Mouse (Mus musculus) erythroid progenitor cell, adult 5-6 weeks (primary cell): ENCODE data around the gene Gmfg. TPM values are rescaled to one million over a fixed set of nuclear protein-coding genes. Genes with fewer than 3 reads are reported as not detected.
A peak's percentile ranks its signal among the peaks of the same experiment; 100 is the strongest.

Source experiments
- ATAC-seq: replicated peaks from 2 replicates; pipeline ENCODE4 v1.8.0; 2016; ENCODE audit warnings: moderate number of reproducible peaks, mild to moderate bottlenecking, moderate TSS enrichment, inconsistent platforms; ENCODE audit not compliant: poor library complexity, low FRiP score, severe bottlenecking
- total RNA-seq, 2 experiments: library from RNA; stranded (forward) in 1 of 2; stranded (reverse) in 1 of 2; fragments of 150-400 nt in 1 of 2; fragments of 186-747, 209-891 nt in 1 of 2; gene quantifications; 2 replicates each; pipeline versions ENCODE4 v1.2.3 to v1.2.4; 2015 to 2017; ENCODE audit warnings: low replicate concordance in 2 of 2

Gmfg gene
- total RNA-seq (2015; ENCODE audit: low replicate concordance) (79.3 and 117 TPM in 2 replicates), total RNA-seq (2017; ENCODE audit: low replicate concordance) (55.6 and 119 TPM in 2 replicates)

DNA sequence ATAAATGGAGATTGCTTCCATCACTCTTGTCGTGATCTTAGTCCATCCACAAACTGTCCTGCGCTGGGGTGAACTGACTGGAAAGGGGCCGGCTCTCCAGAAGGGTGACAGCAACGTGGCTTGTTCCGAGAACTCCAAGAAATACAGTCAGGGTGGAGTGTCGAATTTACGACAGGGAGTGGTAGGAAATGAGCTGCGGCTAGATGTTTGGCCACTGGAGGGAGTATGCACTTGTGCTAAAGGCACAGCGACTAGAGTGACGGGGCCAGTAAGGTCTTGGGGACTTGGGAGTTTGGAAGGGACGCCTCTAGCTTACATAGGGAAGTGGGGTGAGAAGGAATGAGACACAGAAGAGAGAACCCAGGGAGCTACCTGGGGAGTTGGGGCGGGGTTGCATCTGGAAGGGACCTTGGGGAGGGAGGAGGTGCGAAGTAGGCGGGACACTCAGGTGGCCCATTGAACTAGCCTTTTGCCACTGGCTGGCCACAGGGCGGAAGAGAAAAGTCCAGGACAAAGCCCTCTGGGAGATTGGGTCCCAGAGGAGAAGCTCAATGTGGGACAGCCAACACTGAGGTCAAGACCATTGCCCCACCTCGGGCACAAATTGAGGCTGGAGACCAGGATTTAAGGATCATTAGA, at the start of gene Gmfg:
Gmfg (plus strand) TSS at position 516 of the 639 bp plus-strand sequence.
- ATAC-seq = peak; percentile 76

DNA sequence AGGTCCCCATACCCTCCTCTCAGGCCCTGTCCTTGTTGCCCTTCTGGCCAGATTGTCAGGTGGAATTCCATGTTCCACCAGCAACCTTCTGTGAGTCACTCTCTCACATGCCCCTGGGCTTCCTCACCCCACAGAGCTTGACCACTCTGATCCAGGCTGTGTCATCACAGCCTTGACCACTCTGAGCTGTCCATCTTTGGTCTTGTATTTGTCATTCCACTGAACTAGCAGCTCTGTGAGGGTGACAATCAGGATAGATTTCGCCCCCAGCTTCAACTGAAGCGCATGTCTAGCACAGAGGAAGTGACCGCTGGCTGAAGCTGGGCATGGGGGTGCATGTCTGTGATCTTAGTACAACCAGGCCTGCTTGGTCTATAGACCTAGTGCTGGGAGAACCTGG, 46.9 kb upstream of the Gmfg start:
- no peak for ATAC-seq

DNA sequence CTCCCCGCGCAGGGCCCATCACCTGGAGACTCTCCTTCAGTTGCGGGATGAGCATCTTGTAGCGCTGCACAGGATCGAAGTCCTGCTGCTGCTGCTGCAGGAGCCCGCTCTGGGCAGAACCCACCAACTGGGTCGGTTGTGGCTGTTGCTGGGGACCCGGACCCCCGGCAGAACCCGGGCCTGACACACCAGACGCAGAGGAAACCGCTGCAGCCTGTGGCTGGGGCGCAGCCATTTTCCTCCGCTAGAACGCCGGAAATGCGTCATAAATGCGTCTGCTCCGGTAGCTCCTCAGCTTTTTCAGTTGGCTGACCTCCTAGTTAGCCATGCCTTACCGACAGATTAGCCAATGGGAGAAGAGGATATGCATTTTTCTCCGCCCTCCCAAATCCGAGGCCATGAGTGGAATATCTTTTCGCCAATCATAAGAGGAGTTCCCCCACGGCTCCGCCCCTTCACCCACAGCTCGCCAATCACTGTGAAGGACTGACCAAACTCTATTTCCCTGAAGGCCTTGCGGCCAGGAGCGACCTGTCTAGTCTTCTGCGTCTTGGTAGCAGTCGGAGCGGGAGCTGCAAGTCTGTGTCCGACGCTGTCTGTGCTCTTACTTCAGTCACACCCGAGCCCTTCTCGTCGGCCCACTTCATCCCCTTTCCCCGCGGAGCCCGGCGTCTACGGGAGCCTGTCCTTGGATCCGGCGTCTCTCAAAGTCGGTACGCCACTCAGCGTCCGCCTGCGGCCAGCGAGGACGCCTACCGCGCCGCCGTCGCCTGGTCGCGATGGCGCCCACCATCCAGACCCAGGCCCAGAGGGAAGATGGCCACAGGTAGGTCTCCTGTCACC, 44.6 kb upstream of the Gmfg start, which contains the start of the genes Med29 and Paf1:
Med29 (minus strand) TSS at position 280 of the 843 bp plus-strand sequence.
Paf1 (plus strand) TSS at position 523 of the 843 bp plus-strand sequence.
- peak; percentile 99 for ATAC-seq

DNA sequence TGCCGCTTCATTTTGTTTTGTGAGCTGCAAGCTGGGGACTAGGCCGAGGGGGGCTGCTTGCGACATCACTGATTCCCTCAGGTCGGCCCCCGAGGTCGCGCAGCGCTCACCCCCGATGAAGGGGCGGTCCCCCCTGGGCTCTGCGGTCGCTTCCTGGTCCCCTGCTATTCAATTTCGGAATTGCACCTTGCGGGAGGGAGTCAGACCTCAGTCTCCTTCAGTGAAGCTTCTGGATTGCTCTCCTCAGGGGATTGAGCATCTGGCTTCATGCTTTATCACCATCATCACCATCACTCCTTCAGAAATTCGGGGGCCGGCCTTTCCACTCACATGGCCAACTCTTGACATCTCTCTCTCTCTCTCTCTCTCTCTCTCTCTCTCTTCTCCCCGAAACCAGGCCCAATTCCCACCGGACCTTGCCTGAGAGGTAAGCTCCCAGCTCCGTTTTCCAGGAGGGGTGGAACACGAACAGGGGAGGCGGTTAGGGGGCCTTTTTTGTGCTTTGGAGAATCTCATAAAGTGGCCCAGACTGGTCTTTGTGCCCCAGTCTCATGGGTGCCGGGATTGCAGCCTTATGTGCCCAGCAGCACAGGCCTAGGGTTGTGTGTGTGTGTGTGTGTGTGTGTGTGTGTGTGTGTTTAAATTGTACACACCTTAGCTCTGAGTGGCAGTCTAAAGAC, 43.8 kb upstream of the Gmfg start:
- ATAC-seq = no peak

DNA sequence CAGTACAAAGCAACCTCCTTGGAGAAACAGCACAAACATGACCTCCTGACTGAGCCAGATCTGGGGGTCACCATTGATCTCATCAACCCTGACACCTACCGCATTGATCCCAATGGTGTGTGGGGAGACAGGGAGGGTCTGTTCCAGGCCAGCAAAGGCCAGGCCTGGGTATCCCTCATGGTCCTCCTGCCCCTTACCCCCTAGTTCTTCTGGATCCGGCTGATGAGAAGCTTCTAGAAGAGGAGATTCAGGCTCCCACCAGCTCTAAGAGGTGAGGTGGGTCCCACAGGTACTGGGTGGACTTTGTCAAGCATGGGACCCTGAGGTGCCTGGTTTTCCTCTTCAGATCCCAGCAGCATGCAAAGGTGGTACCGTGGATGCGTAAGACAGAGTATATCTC, 41.8 kb upstream of the Gmfg start:
- no peak for ATAC-seq

DNA sequence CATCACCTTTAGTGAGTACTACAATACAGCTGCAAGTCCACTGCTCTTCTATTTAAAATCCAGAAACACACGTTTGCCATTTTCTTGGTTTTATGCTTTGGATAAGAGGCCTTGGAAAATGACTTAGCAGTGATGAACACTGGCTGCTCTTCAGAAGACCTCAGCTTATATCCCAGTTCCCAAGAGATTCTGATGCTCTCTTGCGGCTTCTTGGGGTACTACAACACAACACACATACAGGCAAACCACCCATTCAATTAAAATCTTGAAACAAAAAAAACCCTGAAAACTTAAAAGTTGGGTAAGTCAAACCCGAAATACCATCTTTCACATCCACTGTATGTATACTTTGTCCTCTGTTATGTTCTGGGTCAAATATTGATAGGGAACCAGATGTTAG, 39.2 kb upstream of the Gmfg start:
- no peak for ATAC-seq

DNA sequence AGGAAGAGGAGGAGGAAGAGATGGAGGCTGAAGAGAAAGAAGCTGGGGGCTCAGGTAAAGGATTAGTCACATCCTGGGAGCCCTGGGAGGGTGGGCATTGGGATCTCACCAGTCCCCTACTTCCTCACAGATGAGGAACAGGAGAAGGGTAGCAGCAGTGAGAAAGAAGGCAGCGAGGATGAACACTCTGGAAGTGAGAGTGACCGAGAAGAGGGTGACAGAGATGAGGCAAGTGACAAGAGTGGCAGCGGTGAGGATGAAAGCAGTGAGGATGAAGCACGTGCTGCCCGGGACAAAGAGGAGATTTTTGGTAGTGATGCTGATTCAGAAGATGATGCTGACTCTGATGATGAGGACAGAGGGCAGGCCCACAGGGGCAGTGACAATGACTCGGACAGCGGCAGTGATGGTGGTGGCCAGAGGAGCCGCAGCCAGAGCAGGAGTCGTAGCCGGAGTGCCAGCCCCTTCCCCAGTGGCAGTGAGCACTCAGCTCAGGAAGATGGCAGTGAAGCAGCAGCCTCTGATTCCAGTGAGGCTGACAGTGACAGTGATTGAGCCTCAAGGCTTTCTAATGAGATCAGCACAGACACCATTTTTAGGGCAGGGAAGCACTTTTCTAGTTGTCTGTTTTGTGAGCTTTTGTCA, 38.4 kb upstream of the Gmfg start:
- ATAC-seq = no peak

DNA sequence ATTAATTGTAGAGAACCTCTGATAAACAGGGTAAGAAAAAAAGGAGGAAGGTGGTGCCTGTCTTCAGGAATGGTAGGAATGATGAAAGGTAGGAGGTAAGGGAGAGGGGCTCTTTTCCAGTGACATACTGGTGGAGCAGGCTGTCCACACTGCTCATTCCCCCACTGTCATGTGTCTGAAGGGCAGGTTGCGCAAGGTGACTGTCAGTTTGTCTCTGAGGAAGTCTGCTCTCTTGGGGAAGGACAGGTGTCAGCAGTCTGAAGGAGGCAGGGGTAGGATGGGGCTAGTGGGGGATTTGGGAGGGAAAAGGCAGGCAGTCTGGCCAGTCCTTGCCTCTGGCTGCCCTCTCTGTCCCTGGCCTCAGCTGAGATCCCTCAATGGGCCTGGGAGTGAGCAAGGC, 36.2 kb upstream of the Gmfg start:
- no peak for ATAC-seq

DNA sequence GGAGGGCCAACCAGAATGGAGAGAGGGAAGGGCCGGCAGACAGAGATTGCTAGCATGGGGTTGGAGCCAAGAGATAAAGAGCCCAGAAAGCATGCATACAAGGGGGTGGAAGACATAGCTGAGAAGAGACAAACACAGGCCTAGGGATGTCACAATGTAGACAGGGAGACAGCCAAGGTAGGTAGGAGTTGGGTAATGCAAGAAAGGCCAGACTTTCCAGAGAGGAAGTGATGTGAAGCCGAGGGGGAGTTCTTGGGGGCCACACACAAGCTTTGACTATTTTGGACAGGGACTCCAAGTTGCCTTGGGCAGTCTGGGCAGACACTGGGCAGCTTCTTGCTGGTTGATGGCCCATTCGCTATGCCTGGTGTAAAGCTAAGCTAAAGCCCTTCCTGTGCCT, 35.3 kb upstream of the Gmfg start:
- ATAC-seq = no peak

DNA sequence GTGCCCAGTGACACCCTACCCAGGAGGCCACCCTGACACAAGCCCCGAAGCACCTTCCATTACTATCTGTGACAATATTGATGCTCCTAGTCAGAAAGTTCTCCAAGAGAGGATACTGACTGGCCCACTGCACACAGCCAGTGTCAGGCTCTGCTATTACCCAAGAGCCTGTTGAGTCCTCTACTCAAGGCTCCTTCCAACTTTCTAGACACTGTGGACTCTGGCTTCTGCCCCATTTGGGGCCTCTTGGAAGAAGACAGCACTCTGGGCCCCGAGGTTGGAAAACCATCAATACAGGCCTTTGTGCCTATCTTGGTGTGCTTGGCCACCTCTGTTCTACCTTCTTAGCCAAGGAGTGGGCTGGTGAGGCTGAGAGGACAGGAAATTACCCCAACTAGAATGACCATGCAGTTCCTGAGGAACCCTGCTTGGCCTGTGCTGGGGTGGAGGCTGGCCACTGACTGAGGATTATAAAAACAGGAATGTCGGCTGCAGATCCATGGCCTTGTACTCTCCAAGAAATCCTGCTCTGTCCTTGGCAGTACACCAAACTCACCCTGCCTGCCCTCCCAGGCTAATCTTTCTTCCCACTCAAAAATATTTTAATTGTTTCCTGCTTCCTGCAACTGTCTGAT, 26.3 kb upstream of the Gmfg start:
- ATAC-seq = no peak

DNA sequence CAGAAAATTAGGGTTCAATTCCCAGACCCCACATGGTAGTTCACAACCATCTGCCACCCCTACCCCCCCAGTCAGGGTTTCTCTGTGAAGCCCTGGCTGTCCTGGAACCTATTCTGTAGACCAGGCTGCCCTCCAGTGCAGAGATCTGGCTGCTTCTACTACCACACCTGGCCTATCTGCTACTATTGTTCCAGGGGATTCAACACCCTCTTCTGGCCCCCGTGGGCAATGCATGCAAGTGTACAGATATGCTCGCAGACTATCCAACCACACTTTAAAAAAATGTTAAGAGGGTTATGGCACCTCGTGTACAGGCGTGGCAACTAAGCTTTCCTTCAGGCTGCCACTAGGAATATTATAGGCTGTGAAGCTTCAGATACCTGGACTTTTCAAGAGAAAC, 24.4 kb upstream of the Gmfg start:
- no peak for ATAC-seq

DNA sequence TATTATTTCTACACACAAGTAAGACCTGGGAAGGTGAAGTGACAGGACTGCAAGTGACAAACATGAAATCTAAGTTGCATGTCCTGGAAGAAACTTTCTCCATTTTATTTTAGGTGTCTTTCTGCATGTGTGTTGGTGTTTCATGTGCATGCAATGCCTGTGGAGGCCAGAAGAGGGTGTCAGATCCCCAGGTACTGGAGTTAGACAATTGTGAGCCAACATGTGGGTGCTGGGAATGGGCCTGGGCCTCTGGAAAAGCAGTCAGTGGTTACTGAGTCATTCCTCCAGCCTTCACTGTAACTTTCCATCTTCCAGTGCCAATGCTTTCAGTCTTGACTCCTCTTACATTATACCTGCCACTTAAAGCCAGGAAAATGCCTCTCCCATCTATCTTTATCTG, 19.9 kb upstream of the Gmfg start:
- ATAC-seq = no peak

DNA sequence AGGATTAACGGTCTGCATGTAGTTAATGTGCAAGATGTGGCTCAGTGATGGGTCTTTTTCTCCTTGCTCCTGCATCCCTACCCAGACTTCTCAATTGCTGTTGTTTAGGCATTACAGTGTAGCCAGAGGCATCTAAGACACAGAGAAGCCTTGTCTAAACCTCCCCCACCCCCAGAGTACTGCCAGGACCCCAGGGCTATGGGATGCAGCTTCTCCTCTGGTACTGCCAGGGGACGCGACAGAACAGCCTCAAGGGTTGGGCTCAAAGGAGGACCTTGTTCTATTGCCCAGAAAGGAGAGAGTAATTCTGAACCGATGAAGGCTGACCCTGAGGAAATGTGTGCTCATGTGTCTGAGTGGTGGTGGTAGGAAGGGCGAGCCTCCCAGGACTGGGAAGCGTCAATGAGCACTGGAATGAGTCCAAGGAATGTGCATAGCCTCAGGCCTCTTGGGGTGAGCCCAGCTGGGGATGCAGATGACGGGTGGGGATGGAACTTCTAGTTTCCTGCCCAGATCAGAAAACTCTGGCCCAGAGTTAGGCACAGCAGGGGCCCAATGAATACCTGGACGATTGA, 19.1 kb upstream of the Gmfg start:
- ATAC-seq = no peak

DNA sequence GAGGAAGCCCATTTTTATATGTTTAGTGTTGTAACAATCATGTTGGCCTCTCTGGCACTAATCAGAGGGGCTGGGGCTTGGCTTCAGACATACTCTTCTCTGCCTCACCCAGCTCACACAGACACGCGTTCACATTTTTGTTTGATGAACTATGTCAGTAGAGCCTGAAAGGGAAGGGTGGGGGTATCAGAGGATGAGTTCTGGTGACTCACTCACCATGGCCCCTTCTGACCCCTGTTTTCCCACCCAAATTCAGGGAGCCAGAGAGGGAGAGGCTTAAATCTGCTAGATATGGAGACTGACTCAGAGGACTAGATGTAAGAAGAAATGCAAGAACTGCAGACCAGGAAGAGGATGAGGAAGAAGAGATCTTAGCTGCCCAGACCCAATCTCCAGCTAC, 17.8 kb upstream of the Gmfg start:
- no peak for ATAC-seq

DNA sequence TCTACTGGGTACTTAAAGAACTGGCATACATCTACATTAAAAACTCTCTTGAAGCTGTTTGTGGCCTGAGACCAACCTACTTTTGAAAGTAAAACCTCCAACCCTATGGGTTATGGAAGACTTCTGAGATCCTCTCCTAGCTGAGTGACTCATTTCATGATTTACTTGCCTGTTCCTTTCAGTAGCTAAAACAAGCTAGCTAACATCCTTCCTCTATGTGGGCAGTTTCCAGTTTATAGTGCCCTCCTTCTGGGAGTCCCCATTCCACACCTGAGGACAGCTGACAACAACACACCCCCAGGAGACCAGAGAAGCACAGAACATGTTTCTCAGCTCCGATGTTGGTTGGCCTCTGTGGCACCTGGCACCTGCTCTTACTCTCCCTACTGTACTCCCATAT, 14.2 kb upstream of the Gmfg start:
- ATAC-seq = no peak

DNA sequence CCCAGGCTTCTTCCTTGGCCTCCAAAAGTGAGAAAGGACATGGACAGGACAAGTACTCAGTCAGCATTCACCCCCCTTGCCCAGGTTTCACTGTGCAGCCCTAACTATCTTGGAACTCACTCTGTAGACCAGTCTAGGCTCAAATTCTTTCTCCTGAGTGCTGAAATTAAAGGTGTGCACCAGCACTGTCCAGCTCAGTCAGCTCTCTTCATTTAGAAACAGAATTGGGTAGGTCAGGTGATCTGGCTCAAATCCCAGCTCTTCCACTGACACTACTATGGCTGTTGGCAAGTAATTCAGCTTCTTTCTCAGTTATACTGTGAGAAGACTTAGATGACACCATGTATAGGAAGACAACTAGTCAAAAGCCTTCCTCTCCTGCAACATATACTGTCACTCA, 9.5 kb upstream of the Gmfg start:
- ATAC-seq = no peak

DNA sequence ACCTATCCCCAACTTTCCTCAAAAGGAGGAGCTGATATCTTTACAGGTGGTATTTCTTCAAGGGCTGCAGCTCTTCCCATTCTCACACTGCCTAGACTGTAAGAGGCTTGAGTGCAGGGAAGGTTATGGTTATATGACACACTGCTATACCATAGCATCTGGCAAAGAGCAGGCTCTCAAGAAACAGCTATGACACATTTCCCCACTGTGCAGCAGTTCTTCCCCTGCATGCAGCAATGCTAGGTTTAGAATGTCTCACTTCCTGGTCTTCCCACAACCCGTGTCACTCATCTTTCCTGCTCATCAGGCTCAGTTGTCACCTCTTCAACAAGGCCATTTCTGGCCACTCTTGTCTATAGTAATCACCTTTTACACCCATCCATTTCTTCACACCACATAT, 6.7 kb upstream of the Gmfg start:
- no peak for ATAC-seq

DNA sequence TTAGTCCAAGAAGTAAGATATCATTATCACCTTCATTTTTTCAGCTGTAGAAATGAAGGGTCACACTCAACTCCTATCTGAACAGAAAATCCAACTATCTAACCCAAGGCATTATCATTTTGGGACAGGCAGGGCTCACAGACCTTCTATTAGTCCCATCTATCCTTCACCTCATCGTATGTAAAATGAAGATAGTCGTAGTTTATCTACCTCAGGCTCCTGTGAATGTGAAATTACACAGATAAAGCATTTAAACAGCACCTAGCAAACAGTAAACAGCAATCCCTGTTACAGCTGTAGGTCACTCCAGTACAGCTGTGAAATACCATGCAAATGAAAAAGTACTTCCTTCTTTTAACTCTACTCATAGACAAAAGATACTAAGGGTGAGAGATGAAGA, 5.0 kb upstream of the Gmfg start:
- no peak for ATAC-seq

DNA sequence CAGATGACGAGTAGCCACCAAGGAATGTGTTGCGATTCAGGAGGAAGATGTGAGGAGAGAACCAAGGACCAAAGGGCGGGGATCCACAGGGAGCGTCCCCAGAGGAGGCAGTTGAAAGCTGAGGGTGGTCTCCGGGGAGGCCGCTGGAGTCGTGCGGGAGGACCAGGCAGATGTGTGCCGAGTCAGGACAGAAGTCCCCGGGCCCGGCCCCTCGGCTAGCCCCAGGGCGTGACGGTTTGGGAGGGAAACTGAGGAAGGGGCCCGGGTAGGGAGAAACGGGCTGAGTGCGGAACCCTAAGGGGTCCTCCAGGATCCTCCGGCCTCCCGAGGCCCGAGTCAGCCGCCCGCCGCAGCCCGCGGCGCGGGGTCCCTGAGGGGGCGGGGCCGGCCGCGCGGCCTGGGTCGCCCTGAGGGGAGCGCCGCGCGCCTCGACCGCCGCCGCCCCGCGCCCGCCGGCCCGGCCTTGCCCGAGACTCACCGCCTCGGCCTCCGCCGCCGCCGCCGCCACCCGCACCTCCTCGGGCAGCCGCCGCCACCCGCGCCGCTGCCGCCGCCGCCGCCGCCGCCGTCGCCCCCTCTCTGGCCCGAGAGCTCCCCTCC, 1.5 kb upstream of the Gmfg start:
- ATAC-seq = no peak
